Mouse (Mus musculus): ENCODE data around the gene Apod. TPM values are rescaled to one million over a fixed set of nuclear protein-coding genes. Genes with fewer than 3 reads are reported as not detected.
A peak's percentile ranks its signal among the peaks of the same experiment; 100 is the strongest.

Gene Apod
- total RNA-seq, 2 experiments from 2014 or later: 107 to 123 TPM

- DNase-seq (ENCODE audit: low spot score in 2 of 2): no peak
- TF ChIP-seq CTCF (conservative IDR thresholded peaks at IDR 0.05): no peak
- H3K27ac ChIP-seq: no peak overlapping the region
- no peak overlapping the region for H3K4me3 ChIP-seq
Observed at GRCm38 (mm10) chr16:31256151-31256550, 58.5 kb downstream of the Apod start.

- no peak for DNase-seq (ENCODE audit: low spot score in 2 of 2)
- TF ChIP-seq CTCF (conservative IDR thresholded peaks at IDR 0.05): no peak
Observed at GRCm38 (mm10) chr16:31255685-31256084, 58.9 kb downstream of the Apod start.

GRCm38 (mm10) chr16:31249401-31249800 is 65.2 kb downstream of the Apod start:
- no peak overlapping the region for H3K4me3 ChIP-seq
- no peak for DNase-seq (ENCODE audit: low spot score in 2 of 2)
- H3K27ac ChIP-seq: peak overlapping the region; percentile 76
- TF ChIP-seq CTCF (conservative IDR thresholded peaks at IDR 0.05): no peak

More at GRCm38 (mm10) chr16:31255685-31256084, 58.9 kb downstream of the Apod start:
- Histone ChIP-seq H3K27ac (no peak overlapping the region), H3K4me3 (no peak overlapping the region)

- H3K27ac ChIP-seq: peak overlapping the region; percentile 76
- no peak for TF ChIP-seq CTCF (conservative IDR thresholded peaks at IDR 0.05)
- H3K4me3 ChIP-seq: no peak overlapping the region
- DNase-seq (ENCODE audit: low spot score in 2 of 2): no peak
Observed at GRCm38 (mm10) chr16:31248717-31249116, 65.9 kb downstream of the Apod start.

- DNase-seq (ENCODE audit: low spot score in 2 of 2): no peak
- Histone ChIP-seq H3K27ac (no peak overlapping the region), H3K4me3 (no peak overlapping the region)
- TF ChIP-seq CTCF (conservative IDR thresholded peaks at IDR 0.05): no peak
Observed at GRCm38 (mm10) chr16:31247442-31247841, 67.2 kb downstream of the Apod start.

Small RNAs within 50 kb of the gene (microRNA-seq; reads per million reads assigned to microRNA genes)
- 0 reads per million in 2 experiments for gene Gm27415

Other genes starting within 250 kb of the Apod start
- 10 to 100 TPM; 18.2 to 19.0 TPM for gene Xxylt1, start 233.4 kb downstream of the Apod start, total RNA-seq (2021)
- gene Acap2, start 113.6 kb downstream of the Apod start, total RNA-seq (2021): 100 to 1,000 TPM; 140 to 148 TPM
- 10 to 100 TPM; 93.3 to 98.1 TPM for gene Ppp1r2, start 39.5 kb downstream of the Apod start, total RNA-seq (2021)
- gene Bdh1, start 107.5 kb upstream of the Apod start, total RNA-seq (2021): 10 to 100 TPM; 92.4 to 95.6 TPM

Data from layer of hippocampus, adult 2 months (tissue).